ENCODE assay signal across 11 mouse cellular contexts in genomic region chr12:100391890-100392289, GRCm38 (mm10).
A peak's percentile ranks its signal among the peaks of the same experiment; 100 is the strongest.
DNase-seq lines count a peak whose midpoint lies in the region; ATAC-seq and TF ChIP-seq lines count a peak whose summit lies in the region.
"Had no signal": no experiment of that assay in that cellular context is flagged by ENCODE, and none has a peak within 500 bp of the region (broad histone marks: within the 10 kb centered on the region; RNA-seq: fewer than 3 reads in every experiment).

No protein-coding gene starts in this region.

- peak overlapping the region; percentile 88 for H3K27ac ChIP-seq in layer of hippocampus, adult 2 months
- peak overlapping the region; percentile 91 for H3K27ac ChIP-seq in gastrocnemius, adult 2 months
- H3K27ac ChIP-seq: liver, embryonic 14.5 days had no signal

- H3K4me3 ChIP-seq in layer of hippocampus, adult 2 months: no peak overlapping the region
- peak overlapping the region; percentile 15; the same call in 1 of the 2 replicates for H3K4me3 ChIP-seq in gastrocnemius, adult 2 months

- intact Hi-C loops in gastrocnemius, adult 2 months (cut with DNase I): no loop called here

- TF ChIP-seq CTCF in layer of hippocampus, adult 2 months (conservative IDR thresholded peaks at IDR 0.05): no peak
- TF ChIP-seq CTCF in gastrocnemius, adult 2 months (IDR thresholded peaks at IDR 0.05): no peak

- no peak for DNase-seq in layer of hippocampus, adult 2 months (ENCODE audit: low spot score in 2 of 2)
- no peak for DNase-seq in layer of hippocampus, adult 11-12 months (ENCODE audit: low spot score)
- DNase-seq in adipocyte (ENCODE audit: low spot score): peak; percentile 36
- peak; percentile 84 for DNase-seq in gastrocnemius, adult 2 months
- DNase-seq in embryo, embryonic 10 days (ENCODE audit: low spot score): no peak
- DNase-seq in frontal cortex, postnatal 10 days (ENCODE audit: low spot score in 2 of 2): no peak
- DNase-seq in right cerebral cortex, postnatal 25 days: no peak
- DNase-seq: heart, postnatal 10 days; thymus, postnatal 36 days had no signal

- ATAC-seq in cerebellum, adult (ENCODE audit: insufficient number of reproducible peaks, low FRiP score, low TSS enrichment): peak; percentile 45; the same call in 1 of the 2 replicates

Comparison
In these comparisons a context has a peak if more than half of its experiments do, and no peak if none do; other contexts are left out.
1. DNase-seq: peak in adipocyte (single experiment) and gastrocnemius, adult 2 months (single experiment); none in layer of hippocampus, adult 2 months (0 of 2), layer of hippocampus, adult 11-12 months (single experiment), embryo, embryonic 10 days (single experiment), frontal cortex, postnatal 10 days (0 of 2) and right cerebral cortex, postnatal 25 days (single experiment).